Mouse (Mus musculus): ENCODE data around the gene Uvrag.

The Uvrag gene

GRCm38 (mm10) chr7:98848899-98849640, 291.9 kb downstream of the Uvrag start:
- DNase-seq (ENCODE audit: low spot score in 2 of 2) = no peak

- no peak for DNase-seq (ENCODE audit: low spot score in 2 of 2)
Measured at GRCm38 (mm10) chr7:98843649-98844048, 297.3 kb downstream of the Uvrag start.

- no peak for DNase-seq (ENCODE audit: low spot score in 2 of 2)
Measured at GRCm38 (mm10) chr7:98842997-98843396, 297.9 kb downstream of the Uvrag start.

GRCm38 (mm10) chr7:98841802-98842201, 299.1 kb downstream of the Uvrag start:
- DNase-seq (ENCODE audit: low spot score in 2 of 2) = no peak

- DNase-seq (ENCODE audit: low spot score in 2 of 2) = no peak
Measured at GRCm38 (mm10) chr7:98840771-98841170, 300.2 kb downstream of the Uvrag start.

- DNase-seq (ENCODE audit: low spot score in 2 of 2) = no peak
Measured at GRCm38 (mm10) chr7:98839312-98839711, 301.6 kb downstream of the Uvrag start.

GRCm38 (mm10) chr7:98838729-98839141, 302.2 kb downstream of the Uvrag start:
- no peak for DNase-seq (ENCODE audit: low spot score in 2 of 2)

- DNase-seq (ENCODE audit: low spot score in 2 of 2) = peak; percentile 67 to 69
Measured at GRCm38 (mm10) chr7:98837901-98838300, 303.0 kb downstream of the Uvrag start.

GRCm38 (mm10) chr7:98836646-98837045, 304.3 kb downstream of the Uvrag start:
- peak in 1 of 2 experiments; percentile 29 for DNase-seq (ENCODE audit: low spot score in 2 of 2)

GRCm38 (mm10) chr7:98835519-98836441, 305.2 kb downstream of the Uvrag start:
- DNase-seq (ENCODE audit: low spot score in 2 of 2) = no peak
